Mouse (Mus musculus): ENCODE results near the gene Phc2. TPM values are rescaled to one million over a fixed set of nuclear protein-coding genes. Genes with fewer than 3 reads are reported as not detected.
A peak's percentile ranks its signal among the peaks of the same experiment; 100 is the strongest.

The Phc2 gene
- polyA plus RNA-seq, 1 experiment from 2014 or later = 89.2 TPM

DNA sequence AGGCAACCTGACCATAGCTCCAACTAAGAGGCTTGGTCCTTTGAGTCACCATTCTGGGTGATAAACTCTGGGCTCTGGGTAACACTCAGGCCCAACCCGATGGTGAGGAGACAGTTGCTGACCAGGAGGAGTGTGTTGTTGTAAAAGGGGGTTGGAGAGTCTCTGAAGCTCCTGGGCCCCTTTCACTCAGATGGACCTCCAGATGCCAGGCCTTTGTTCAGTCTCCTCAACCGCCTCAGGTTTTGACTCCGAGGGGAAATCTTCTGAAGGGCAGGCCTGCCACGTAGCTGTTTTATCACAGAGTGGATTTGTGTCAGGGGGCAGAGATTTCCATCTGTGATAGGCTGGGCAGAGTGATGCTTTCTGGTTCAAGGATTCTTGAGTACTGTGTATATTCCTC lies 61.8 kb downstream of the Phc2 start:
- TF ChIP-seq CTCF (IDR thresholded peaks at IDR 0.05) = no peak
- DNase-seq (ENCODE audit: low read depth, low spot score) (no peak), ATAC-seq (no peak)
- no peaks in the 10 kb centered on the region for H3K27me3 ChIP-seq
- ChIA-PET POLR2A (interaction anchor here (1.2 kb wide), 1 partner anchor 11 kb away, joined by 8 read pairs; no protein-coding TSS in a partner anchor), CTCF (interaction anchor here (0.7 kb wide), 1 partner anchor 16 kb away, joined by 3 read pairs; no protein-coding TSS in a partner anchor)
- in situ Hi-C loops (cut with MboI; ENCODE audit: low pct_unique_long_range_greater_than_20kb) = no loop called here

DNA sequence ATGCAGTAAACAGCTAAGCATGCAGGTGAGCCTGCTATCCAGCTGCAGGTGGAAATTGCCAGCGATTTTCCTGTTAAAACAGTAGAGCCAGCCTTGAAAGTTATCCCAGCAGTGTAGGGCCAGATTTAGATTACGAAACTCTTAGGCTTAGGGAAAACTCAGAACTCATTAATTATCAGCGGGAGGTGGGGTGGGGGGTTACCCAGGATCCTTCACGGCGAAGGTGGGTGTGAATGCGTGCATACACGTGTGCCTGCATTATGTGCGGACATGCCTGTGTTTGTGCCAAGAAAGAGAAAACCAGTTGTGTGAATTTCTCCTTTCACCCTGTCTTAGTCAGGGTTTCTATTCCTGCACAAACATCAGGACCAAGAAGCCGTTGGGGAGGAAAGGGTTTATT lies 62.2 kb downstream of the Phc2 start:
- no peak for ATAC-seq

DNA sequence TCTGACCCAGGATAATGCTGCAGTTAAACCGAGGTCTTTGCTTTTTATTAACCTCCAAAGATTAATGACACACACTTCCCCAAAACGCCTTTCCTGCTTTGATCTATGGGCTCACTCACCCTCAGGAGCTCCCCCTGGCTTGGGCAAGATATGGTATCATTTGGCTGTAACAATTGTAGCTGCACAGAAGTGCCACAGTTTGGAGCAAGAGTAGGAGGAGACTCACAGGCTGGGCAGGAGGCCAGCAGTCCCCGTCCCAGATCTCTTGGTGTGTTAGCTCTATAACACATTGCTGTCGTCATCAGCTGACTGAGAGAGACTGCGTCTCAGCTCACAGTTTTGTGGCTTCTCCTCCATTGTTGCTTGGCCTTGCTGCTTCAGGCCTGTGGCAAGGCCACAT lies 65.6 kb downstream of the Phc2 start:
- POLR2A ChIA-PET = no interaction called here

More for the DNA sequence above, 62.2 kb downstream of the Phc2 start:
- ChIA-PET CTCF (interaction anchor here (0.7 kb wide), 1 partner anchor 16 kb away, joined by 3 read pairs; no protein-coding TSS in a partner anchor), POLR2A (interaction anchor here (1.2 kb wide), 1 partner anchor 11 kb away, joined by 8 read pairs; no protein-coding TSS in a partner anchor)
- H3K27me3 ChIP-seq = no peaks in the 10 kb centered on the region
- DNase-seq (ENCODE audit: low read depth, low spot score) = no peak
- in situ Hi-C loops (cut with MboI; ENCODE audit: low pct_unique_long_range_greater_than_20kb) = no loop called here
- TF ChIP-seq CTCF (IDR thresholded peaks at IDR 0.05) = no peak

DNA sequence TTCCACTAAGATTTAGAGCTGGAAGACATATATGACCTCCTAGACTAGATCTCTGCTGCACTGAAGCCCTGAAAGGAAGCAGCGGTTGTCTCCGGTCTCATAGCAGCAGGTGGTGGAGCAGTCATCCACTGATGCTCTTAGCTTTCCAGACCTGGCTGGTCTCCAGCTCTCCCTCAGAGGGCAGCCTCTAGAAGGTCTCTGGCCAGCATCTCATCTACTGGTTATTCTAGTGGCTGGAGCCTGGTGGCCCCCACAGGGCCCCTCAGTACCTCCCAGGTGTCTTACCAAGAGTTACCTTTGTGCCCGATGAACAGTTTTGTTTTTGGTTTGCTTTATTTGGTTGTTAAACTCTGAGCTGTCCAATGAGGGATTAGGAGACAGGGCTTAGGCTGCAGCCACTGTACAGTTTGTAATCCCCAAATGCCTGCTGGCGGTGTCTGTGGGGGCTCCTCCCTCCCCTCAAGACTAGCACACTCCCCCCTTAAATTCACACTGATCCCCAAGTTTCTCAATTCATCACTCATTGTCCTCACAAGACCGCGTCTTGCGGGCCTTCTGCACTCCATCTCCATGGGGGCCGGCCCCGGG lies 66.7 kb downstream of the Phc2 start:
- no peaks in the 10 kb centered on the region for H3K27me3 ChIP-seq
- no peak for TF ChIP-seq CTCF (IDR thresholded peaks at IDR 0.05)
- DNase-seq (ENCODE audit: low read depth, low spot score) = no peak
- POLR2A ChIA-PET = no interaction called here
- CTCF ChIA-PET = interaction anchor here (0.6 to 1.4 kb wide), 4 partner anchors 10 to 1828 kb away, joined by 3 to 4 read pairs (median 4); no protein-coding TSS in a partner anchor
- in situ Hi-C loops (cut with MboI; ENCODE audit: low pct_unique_long_range_greater_than_20kb) = no loop called here
- ATAC-seq = no peak

More for the DNA sequence above, 65.6 kb downstream of the Phc2 start:
- DNase-seq (ENCODE audit: low read depth, low spot score) (no peak), ATAC-seq (no peak)
- in situ Hi-C loops (cut with MboI; ENCODE audit: low pct_unique_long_range_greater_than_20kb) = no loop called here
- H3K27me3 ChIP-seq = no peaks in the 10 kb centered on the region
- no peak for TF ChIP-seq CTCF (IDR thresholded peaks at IDR 0.05)
- CTCF ChIA-PET = interaction anchor here (1.4 kb wide), 1 partner anchor 9 kb away, joined by 3 read pairs; no protein-coding TSS in a partner anchor

DNA sequence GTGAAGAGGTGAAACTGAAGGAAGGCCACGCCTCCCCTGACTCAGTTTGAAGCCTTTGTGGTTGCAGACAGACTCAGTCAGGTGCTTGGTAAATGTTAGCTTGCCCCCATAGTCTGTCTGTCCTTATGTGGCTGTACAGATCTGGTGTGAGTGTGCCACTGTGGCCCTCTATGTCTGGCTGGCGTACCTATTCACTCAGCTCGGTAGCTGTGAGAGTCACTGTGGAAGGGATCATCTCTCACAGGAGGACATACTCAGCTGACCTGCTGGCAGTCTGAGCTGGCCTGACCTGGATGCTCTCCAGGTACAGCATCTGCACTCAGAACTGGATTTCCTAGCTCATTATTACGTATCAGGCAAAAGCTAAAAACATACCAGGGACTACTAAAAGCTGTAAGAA lies 67.3 kb downstream of the Phc2 start:
- ChIA-PET CTCF (interaction anchor here (0.6 to 1.4 kb wide), 4 partner anchors 10 to 1827 kb away, joined by 3 to 4 read pairs (median 4); no protein-coding TSS in a partner anchor), POLR2A (no interaction called here)
- H3K27me3 ChIP-seq = no peaks in the 10 kb centered on the region
- no peak for TF ChIP-seq CTCF (IDR thresholded peaks at IDR 0.05)
- in situ Hi-C loops (cut with MboI; ENCODE audit: low pct_unique_long_range_greater_than_20kb) = no loop called here
- no peak for DNase-seq (ENCODE audit: low read depth, low spot score)
- ATAC-seq = no peak

DNA sequence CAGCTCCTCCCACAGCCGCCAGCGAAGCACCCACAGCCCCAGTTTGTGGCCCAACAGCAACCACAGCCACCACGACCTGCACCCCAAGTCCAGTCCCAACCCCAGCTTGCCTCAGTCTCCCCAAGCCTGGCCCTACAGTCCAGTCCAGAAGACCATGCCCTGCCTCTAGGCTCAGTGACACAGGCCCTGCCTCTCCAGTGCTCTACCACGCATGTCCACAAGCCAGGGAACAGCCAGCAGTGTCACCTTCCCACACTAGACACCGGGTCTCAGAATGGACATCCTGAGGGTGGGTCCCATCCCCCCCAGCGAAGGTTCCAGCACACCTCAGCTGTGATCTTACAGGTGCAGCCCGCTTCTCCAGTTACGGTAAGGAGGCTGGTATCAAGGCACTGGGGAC lies 68.4 kb downstream of the Phc2 start:
- ChIA-PET POLR2A (no interaction called here), CTCF (interaction anchor here (2.3 kb wide), 1 partner anchor 11 kb away, joined by 5 read pairs; no protein-coding TSS in a partner anchor)
- ATAC-seq (no peak), DNase-seq (ENCODE audit: low read depth, low spot score) (no peak)
- TF ChIP-seq CTCF (IDR thresholded peaks at IDR 0.05) = no peak
- in situ Hi-C loops (cut with MboI; ENCODE audit: low pct_unique_long_range_greater_than_20kb) = no loop called here
- no peaks in the 10 kb centered on the region for H3K27me3 ChIP-seq

DNA sequence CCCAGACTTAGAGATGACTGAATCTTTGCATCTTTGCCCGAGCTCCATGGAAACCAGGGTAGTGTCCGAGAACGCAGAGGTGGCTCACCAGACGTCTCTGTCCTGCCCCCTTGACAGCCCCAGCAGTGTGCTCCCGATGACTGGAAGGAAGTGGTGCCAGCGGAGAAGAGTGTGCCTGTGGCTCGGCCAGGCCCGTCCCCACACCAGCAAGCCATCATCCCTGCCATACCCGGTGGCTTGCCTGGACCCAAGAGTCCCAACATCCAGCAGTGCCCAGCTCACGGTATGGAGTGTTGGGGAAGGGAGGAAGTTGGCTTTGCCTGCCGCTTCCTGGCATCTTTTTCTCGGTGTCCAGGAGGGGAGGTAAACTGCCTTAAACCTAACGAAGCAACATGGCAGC lies 68.9 kb downstream of the Phc2 start:
- TF ChIP-seq CTCF (IDR thresholded peaks at IDR 0.05) = no peak
- no peaks in the 10 kb centered on the region for H3K27me3 ChIP-seq
- no peak for ATAC-seq
- in situ Hi-C loops (cut with MboI; ENCODE audit: low pct_unique_long_range_greater_than_20kb) = no loop called here
- DNase-seq (ENCODE audit: low read depth, low spot score) = no peak
- ChIA-PET POLR2A (interaction anchor here (1.2 kb wide), 1 partner anchor 11 kb away, joined by 3 read pairs; no protein-coding TSS in a partner anchor), CTCF (interaction anchor here (2.3 kb wide), 1 partner anchor 11 kb away, joined by 5 read pairs; no protein-coding TSS in a partner anchor)

DNA sequence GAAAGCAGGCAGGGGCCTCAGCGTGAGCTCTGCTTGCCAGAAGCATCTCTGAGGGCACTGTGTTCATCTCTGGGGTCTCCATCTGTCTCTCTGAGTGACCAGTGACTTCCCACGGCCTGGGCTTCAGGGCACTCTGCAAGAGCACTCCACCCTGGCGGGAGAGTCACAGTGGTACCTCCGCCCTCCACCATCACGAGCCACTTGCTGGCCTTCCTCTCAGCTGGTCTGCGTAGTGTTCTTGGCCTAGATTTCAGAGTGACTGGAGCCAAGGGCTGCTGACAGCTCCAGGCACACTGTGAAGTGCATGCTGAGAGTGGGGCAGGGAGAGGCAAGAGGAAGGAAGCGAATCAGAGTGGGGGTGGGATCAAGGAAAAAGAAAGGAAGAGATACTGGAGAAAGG lies 69.6 kb downstream of the Phc2 start:
- in situ Hi-C loops (cut with MboI; ENCODE audit: low pct_unique_long_range_greater_than_20kb) = no loop called here
- no peak for ATAC-seq
- H3K27me3 ChIP-seq = no peaks in the 10 kb centered on the region
- DNase-seq (ENCODE audit: low read depth, low spot score) = no peak
- ChIA-PET CTCF (interaction anchor here (2.3 kb wide), 1 partner anchor 10 kb away, joined by 5 read pairs; no protein-coding TSS in a partner anchor), POLR2A (interaction anchor here (1.2 kb wide), 1 partner anchor 12 kb away, joined by 3 read pairs; no protein-coding TSS in a partner anchor)
- no peak for TF ChIP-seq CTCF (IDR thresholded peaks at IDR 0.05)

DNA sequence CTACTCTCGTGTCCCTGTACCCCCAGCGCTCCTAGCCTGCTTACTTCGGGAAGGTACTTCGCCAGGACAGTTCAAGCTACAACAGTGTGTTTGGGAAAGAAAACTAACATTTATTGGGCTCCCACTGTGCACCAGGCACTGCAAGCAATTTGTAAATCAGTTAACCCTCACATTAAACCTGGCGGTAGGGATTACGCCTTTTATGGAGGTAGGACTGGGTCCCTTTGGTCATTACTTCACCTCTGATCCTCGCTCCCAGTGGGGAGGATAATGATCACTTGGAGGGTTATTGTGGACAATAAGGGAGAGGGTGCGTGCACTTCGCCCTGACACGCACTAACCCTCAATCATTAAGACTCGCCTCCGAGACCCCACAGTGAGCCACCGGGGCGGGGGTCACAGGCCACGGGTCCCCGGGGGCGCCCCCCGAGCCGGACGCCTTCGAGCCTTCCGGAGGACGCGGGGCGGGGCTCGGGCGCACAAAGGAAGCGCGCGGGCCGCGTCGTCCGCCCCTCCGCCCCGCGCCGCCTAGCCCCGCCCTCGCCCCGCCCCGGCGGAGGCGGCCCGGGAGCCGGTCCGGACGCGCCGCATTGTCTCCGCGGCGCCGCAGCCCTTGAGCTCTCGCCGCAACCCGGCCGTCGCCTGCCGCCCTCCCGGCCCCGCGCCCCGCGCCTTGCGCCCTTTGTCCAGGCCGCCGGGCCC lies 72.7 kb downstream of the Phc2 start:
- DNase-seq (ENCODE audit: low read depth, low spot score) (no peak), ATAC-seq (peak; percentile 77)
- no peaks in the 10 kb centered on the region for H3K27me3 ChIP-seq
- in situ Hi-C loops (cut with MboI; ENCODE audit: low pct_unique_long_range_greater_than_20kb) = no loop called here
- TF ChIP-seq CTCF (IDR thresholded peaks at IDR 0.05) = no peak
- ChIA-PET CTCF (interaction anchor here (4.1 kb wide), 1 partner anchor 16 kb away, joined by 13 read pairs; no protein-coding TSS in a partner anchor), POLR2A (interaction anchor here (0.9 to 1.6 kb wide), 4 partner anchors 10 to 28 kb away, joined by 3 to 8 read pairs (median 6); partner anchors contain the start of gene A3galt2)

DNA sequence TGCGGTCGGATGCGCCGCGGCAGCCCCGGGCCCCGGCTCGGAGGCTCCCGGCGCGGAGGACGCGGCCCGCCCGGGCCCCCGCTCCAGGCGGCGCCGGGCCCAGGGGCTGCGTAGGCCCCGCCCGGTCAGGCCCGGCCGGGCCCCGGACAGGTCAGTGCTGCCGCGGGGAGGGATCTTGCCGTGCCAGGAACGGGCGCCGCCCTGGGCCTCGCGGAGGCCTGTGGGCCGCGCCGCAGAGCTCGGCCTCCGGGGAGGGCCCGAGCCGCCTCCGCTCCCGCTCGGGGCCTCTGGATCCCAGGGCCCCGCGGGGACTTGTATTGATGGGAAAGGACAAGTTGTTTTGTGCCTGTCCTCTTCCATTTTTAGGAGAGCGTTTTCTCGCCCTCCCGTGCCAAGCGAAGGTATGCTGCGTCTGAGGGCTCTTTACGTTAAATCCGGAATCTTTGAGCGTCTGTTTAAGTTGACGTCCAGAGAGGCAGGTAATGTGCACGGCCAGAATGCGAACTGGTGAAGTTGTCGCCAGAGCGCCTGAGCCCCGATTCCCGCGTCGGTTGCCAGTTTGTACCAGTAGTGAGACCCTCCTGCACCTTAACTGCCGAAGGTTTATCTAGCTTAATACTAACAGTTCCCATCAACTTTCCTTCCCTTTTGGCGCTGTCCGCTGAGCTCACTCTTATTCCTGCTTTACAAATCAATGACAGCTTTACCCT lies 73.4 kb downstream of the Phc2 start:
- TF ChIP-seq CTCF (IDR thresholded peaks at IDR 0.05) = no peak
- ChIA-PET POLR2A (interaction anchor here (0.9 to 1.6 kb wide), 4 partner anchors 9 to 28 kb away, joined by 3 to 8 read pairs (median 6); partner anchors contain the start of gene A3galt2), CTCF (interaction anchor here (1.1 to 4.1 kb wide), 2 partner anchors 17 to 28 kb away, joined by 3 to 13 read pairs; no protein-coding TSS in a partner anchor)
- no peaks in the 10 kb centered on the region for H3K27me3 ChIP-seq
- peak; percentile 41 for ATAC-seq
- in situ Hi-C loops (cut with MboI; ENCODE audit: low pct_unique_long_range_greater_than_20kb) = no loop called here
- DNase-seq (ENCODE audit: low read depth, low spot score) = no peak
